Mouse (Mus musculus): ENCODE data around the gene Chac1.

- TF ChIP-seq CTCF (IDR thresholded peaks at IDR 0.05; ENCODE audit: low read depth) (no peak), EP300 (optimal IDR thresholded peaks at IDR 0.05) (no peak)
Observed at GRCm38 (mm10) chr2:119311544-119311943, 39.5 kb upstream of the Chac1 start.
